Mouse (Mus musculus) intestine, embryonic 16.5 days (tissue): Measurements from ENCODE around the gene Olfr1392. TPM values are rescaled to one million over a fixed set of nuclear protein-coding genes. Genes with fewer than 3 reads are reported as not detected.

Experiments
- ATAC-seq: fragments of 200-750 bp; cut with Nextera tagmentation; 2 replicates; pipeline ENCODE4 v1.8.0; 2017; ENCODE audit warnings: moderate TSS enrichment, moderate library complexity
- H3K27ac ChIP-seq: fragments of 300-500 bp; sonication (generic); 2 replicates; pipeline ENCODE4 v1.5.1; 2014; ENCODE audit warnings: mild to moderate bottlenecking, low read length
- H3K27me3 ChIP-seq: fragments of 300-500 bp; sonication (generic); replicated peaks from 2 replicates; pipeline ENCODE4 v1.6.1; 2014; ENCODE audit warnings: low read length, control low read depth, mixed read lengths; ENCODE audit not compliant: control insufficient read depth, insufficient read depth
- H3K36me3 ChIP-seq: fragments of 300-500 bp; sonication (generic); 2 replicates; pipeline ENCODE4 v1.6.1; 2014; ENCODE audit warnings: low read length, control low read depth; ENCODE audit not compliant: control insufficient read depth, insufficient read depth
- H3K4me1 ChIP-seq: fragments of 300-500 bp; sonication (generic); 2 replicates; pipeline ENCODE4 v1.6.1; 2014; ENCODE audit warnings: low read length, control low read depth, mixed read lengths; ENCODE audit not compliant: control insufficient read depth, insufficient read depth
- H3K4me2 ChIP-seq: fragments of 300-500 bp; sonication (generic); 2 replicates; pipeline ENCODE4 v1.6.1; 2014; ENCODE audit warnings: low read depth, low read length, control low read depth
- H3K4me3 ChIP-seq: fragments of 300-500 bp; sonication (generic); 2 replicates; pipeline ENCODE4 v1.5.1; 2014; ENCODE audit warnings: mild to moderate bottlenecking, low read length
- H3K9ac ChIP-seq: fragments of 300-500 bp; sonication (generic); 2 replicates; pipeline ENCODE4 v1.6.1; 2014; ENCODE audit warnings: low read depth, low read length
- H3K9me3 ChIP-seq: fragments of 300-500 bp; sonication (generic); 2 replicates; pipeline ENCODE4 v1.6.1; 2016; ENCODE audit warnings: low read length, control low read depth; ENCODE audit not compliant: control insufficient read depth
- WGBS: fragments of 180-500 bp; shearing (Covaris S2); extraction: QIAGEN DNeasy Blood & Tissue Kit; methylation state at CpG from one replicate; pipeline ENCODE4 v1.1.7; 2014; 5-methylcytosine and 5-hydroxymethylcytosine counted together
- polyA plus RNA-seq: library from polyadenylated mRNA; unstranded; fragments of >200 nt; fragmentation: Nextera tagmentation; extraction: Ambion mirVana; gene quantifications from 2 replicates; pipeline ENCODE4 v1.2.1, GENCODE M21; 2015

Gene Olfr1392
- polyA plus RNA-seq, 1 experiment from 2014 or later, result not detected

DNA sequence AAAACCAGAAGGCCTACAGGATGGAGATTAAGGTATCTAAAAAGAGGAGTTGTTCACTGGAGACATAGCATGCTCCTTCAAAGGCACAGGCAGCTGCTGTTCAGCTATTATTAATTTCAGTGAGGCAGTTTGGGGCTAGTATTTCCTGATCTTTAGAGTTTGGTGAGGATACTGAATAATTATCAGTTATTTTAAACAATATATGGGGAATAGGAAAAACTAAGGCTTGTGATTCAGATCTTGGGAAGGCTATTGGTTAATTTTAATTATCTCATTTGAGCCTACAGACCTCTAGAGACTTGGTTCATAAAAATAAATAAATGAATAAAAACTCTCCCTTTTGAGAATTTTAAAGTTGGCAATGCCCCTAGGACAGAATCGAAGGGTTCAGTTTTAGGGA lies 49.8 kb downstream of the Olfr1392 start, which contains the start of gene Olfr1390:
Gene Olfr1390, plus strand, starts transcription at position 301 of the 400 bp plus-strand sequence.
- no peak within 1 kb of the TSS for H3K9ac ChIP-seq
- H3K4me2 ChIP-seq, result no peak within 1 kb of the TSS
- no peaks in the 10 kb centered on the region for H3K9me3 ChIP-seq
- no peak for ATAC-seq
- H3K27me3 ChIP-seq, result no peaks in the 10 kb centered on the region
- H3K4me3 ChIP-seq, result no peak within 1 kb of the TSS
- H3K27ac ChIP-seq, result no peak within 1 kb of the TSS
- 77% methylated on average over 1 of the region's 1 CpGs for WGBS
- no peaks in the 10 kb centered on the region for H3K36me3 ChIP-seq
- H3K4me1 ChIP-seq, result no peaks in the 10 kb centered on the region

DNA sequence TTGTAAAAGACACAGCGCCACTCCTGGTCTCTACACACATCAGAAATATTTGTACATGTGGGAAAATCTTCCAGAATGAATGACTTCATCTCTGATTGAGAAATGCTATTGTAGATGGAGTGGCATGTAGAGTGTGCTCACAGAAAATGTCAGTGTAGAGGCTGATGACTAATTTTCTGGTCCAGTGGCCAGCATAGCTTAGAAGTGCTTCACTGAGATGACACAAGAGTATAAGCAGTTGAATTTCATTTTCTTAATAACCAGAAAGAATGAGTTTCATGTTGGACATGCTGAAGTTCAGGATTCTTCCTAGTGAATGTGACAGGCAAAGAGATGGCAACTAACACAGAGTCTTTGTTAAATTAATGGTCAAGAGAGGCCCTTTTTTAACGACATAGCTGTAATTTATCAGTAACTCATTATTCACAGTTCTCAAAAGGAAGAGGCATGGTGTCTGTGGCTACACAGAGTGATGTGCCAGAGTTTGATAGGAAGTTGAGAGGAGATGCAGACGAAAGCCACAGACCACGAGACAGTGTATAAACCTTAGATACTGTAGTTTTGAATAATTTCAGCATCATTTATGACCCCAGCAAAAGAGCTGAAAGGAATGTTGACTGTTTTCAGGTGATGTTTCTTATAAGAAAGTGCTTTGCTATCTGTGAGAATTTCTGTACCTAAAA lies 52.2 kb downstream of the Olfr1392 start:
- Histone ChIP-seq H3K27ac (no peak overlapping the region), H3K4me3 (no peak overlapping the region), H3K9ac (no peak overlapping the region), H3K4me1 (no peaks in the 10 kb centered on the region), H3K27me3 (no peaks in the 10 kb centered on the region), H3K36me3 (no peaks in the 10 kb centered on the region), H3K9me3 (no peaks in the 10 kb centered on the region), H3K4me2 (no peak overlapping the region)
- ATAC-seq, result no peak
- 71% methylated on average over 4 of the region's 4 CpGs for WGBS

Other genes with a start within 250 kb of the Olfr1392 start
- 0.65 and 0.87 TPM in 2 replicates for gene 9930111J21Rik2, start 234.0 kb upstream of the Olfr1392 start, polyA plus RNA-seq
- gene Tgtp2, start 221.1 kb upstream of the Olfr1392 start, polyA plus RNA-seq, result 0.86 and 1.0 TPM in 2 replicates
- 3.2 and 3.6 TPM in 2 replicates for gene Ifi47, start 208.7 kb upstream of the Olfr1392 start, polyA plus RNA-seq
- not detected in 2 replicates for gene Olfr1396, start 170.4 kb upstream of the Olfr1392 start, polyA plus RNA-seq
- gene Olfr1395, start 143.0 kb upstream of the Olfr1392 start, polyA plus RNA-seq, result not detected in 2 replicates
- not detected in 2 replicates for gene Olfr1394, start 130.9 kb upstream of the Olfr1392 start, polyA plus RNA-seq
- 1.6 TPM in 2 replicates for gene Btnl9, start 98.1 kb upstream of the Olfr1392 start, polyA plus RNA-seq
- gene Zfp62, start 82.0 kb upstream of the Olfr1392 start, polyA plus RNA-seq, result 20.7 and 23.1 TPM in 2 replicates
- 62.4 and 65.8 TPM in 2 replicates for gene Mgat1, start 41.1 kb upstream of the Olfr1392 start, polyA plus RNA-seq
- gene Olfr1393, start 7.0 kb upstream of the Olfr1392 start, polyA plus RNA-seq, result 0.13 TPM in 1 of 2 replicates, not detected in the other
- not detected in 2 replicates for gene Olfr10, start 19.5 kb downstream of the Olfr1392 start, polyA plus RNA-seq
- gene Olfr1391, start 37.5 kb downstream of the Olfr1392 start, polyA plus RNA-seq, result not detected in 2 replicates
- not detected in 2 replicates for gene Olfr1390, start 49.9 kb downstream of the Olfr1392 start, polyA plus RNA-seq
- not detected in 2 replicates for gene Olfr1389, start 137.8 kb downstream of the Olfr1392 start, polyA plus RNA-seq
- gene Olfr1388, start 151.3 kb downstream of the Olfr1392 start, polyA plus RNA-seq, result 0.05 and 0.10 TPM in 2 replicates
- gene Olfr1387, start 170.1 kb downstream of the Olfr1392 start, polyA plus RNA-seq, result not detected in 2 replicates
- gene Olfr1386, start 179.8 kb downstream of the Olfr1392 start, polyA plus RNA-seq, result not detected in 2 replicates
- gene Olfr1385, start 203.8 kb downstream of the Olfr1392 start, polyA plus RNA-seq, result not detected in 2 replicates
- not detected in 2 replicates for gene Olfr1384, start 221.4 kb downstream of the Olfr1392 start, polyA plus RNA-seq
- not detected in 2 replicates for gene Olfr1383, start 234.4 kb downstream of the Olfr1392 start, polyA plus RNA-seq
- not detected in 2 replicates for gene Olfr1382, start 243.0 kb downstream of the Olfr1392 start, polyA plus RNA-seq